Mouse (Mus musculus): Measurements from ENCODE around the gene Vmn2r47.
"Not testable (repeated sequence)": the region's sequence is repeated elsewhere in the genome, so short reads cannot be mapped to it uniquely, and the experiment has no call there.

Vmn2r47 gene

DNA sequence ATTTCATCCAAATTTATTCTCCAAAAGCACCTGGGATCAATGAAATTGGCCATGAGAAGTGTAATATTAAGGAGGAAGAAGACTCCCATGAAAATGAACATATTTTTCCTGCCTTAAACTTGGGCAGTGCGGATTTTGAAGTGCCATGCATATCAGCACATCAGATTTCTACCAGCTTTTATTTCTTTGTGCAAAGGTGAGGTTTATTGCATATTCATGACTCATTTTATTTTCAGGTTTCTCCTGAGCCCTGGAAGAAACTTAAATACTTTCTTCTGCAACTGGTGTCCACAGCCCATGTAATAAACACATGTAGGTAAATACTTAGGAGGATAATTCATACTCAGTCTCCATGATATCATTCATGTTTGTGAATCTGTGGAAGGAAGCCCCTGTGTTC, at the start of gene Vmn2r47:
Vmn2r47 (minus strand) TSS at position 101 of the 400 bp plus-strand sequence.
- not testable (repeated sequence) for DNase-seq (ENCODE audit: low spot score)

DNA sequence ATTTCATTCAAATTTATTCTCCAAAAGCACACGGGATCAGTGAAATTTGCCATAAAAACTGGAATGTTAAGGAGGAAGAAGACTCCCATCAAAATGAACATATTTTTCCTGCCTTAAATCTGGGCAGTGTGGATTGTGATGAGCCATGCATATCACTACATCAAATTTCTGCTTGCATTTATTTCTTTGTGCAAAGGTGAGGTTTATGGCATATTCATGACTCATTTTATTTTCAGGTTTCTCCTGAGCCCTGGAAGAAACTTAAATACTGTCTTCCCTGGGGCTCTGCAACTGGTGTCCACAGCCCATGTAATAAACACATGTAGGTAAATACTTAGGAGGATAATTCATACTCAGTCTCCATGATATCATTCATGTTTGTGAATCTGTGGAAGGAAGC, 70.7 kb downstream of the Vmn2r47 start, which contains the start of gene Vmn2r46:
Vmn2r46 (minus strand) TSS at position 101 of the 400 bp plus-strand sequence.
- not testable (repeated sequence) for DNase-seq (ENCODE audit: low spot score)

Data from ovary, postnatal 10 days (tissue).